Mouse (Mus musculus): ENCODE measurements around the gene Crhbp.

DNA sequence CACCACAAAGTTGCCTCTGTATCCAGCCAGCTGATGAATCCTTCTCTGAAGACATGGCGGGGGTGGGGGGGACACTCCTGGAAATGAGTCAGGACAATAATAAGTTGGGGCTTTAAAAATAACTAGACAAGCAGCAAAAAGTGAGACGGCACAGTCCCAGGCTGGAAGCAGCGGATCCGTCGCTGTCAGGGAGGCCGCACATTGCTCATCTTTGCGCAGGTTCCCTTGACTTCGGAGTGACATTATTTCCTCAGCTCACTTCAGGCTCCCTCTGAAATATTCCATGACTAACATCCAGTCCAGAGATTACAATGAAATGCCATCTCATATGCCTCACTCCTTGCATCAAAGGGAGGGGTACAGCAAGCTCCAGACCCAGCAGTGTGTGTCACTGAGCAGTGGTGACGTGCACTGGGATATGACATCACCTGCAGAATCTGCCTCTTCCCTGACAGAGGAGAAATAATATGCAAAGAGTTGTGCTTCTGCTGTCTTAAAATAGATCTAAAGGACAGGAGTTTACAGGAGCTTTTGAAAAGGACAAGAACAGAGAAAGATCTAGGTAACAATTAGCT is 6.0 kb upstream of the Crhbp start:
- TF ChIP-seq CTCF (IDR thresholded peaks at IDR 0.05; ENCODE audit: low read depth) (no peak), EP300 (IDR thresholded peaks at IDR 0.05; ENCODE audit: low read depth) (no peak)
